In the genomic region with DNA sequence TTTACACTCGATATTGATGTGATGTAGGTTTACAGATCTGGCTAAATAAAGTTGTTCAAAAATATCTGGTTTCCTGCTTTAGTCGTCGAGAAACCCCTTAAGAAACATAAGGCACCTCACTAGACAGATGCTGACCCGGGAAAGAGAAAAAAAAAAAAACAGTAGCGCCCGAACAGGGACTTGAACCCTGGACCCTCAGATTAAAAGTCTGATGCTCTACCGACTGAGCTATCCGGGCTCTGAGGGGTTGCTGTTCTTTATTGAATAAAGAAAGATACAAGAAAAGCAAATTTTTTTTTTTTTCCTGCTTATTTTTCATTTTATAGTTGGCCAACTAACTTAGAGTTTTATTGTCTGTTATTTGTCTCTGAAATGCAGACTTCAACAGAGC, we compare ENCODE assay signal across 8 mouse cellular contexts. TPM values are rescaled to one million over a fixed set of nuclear protein-coding genes. Genes with fewer than 3 reads are reported as not detected.
DNase-seq lines count a peak whose midpoint lies in the region; ATAC-seq and TF ChIP-seq lines count a peak whose summit lies in the region.

No protein-coding gene starts in this region.

- peaks cover 10% of the 10 kb centered on the region; the same call in 1 of the 2 replicates for H3K27me3 ChIP-seq in forebrain, embryonic 12.5 days
- H3K27me3 ChIP-seq in intestine, embryonic 15.5 days (replicated peaks): no peaks in the 10 kb centered on the region
- H3K27me3 ChIP-seq in lung, postnatal 0 days (replicated peaks; ENCODE audit: insufficient read depth, low read length): no peaks in the 10 kb centered on the region
- H3K27me3 ChIP-seq in stomach, embryonic 15.5 days (replicated peaks): no peaks in the 10 kb centered on the region

- no peaks in the 10 kb centered on the region for H3K9me3 ChIP-seq in forebrain, embryonic 12.5 days
- no peaks in the 10 kb centered on the region for H3K9me3 ChIP-seq in intestine, embryonic 15.5 days
- H3K9me3 ChIP-seq in lung, postnatal 0 days (ENCODE audit: low read length): no peaks in the 10 kb centered on the region
- H3K9me3 ChIP-seq in stomach, embryonic 15.5 days: no peaks in the 10 kb centered on the region

- peaks cover 10% of the 10 kb centered on the region for H3K4me1 ChIP-seq in forebrain, embryonic 12.5 days
- peaks cover 4% of the 10 kb centered on the region; the same call in 1 of the 2 replicates for H3K4me1 ChIP-seq in intestine, embryonic 15.5 days (replicated peaks)
- H3K4me1 ChIP-seq in lung, postnatal 0 days (ENCODE audit: insufficient read depth, low read depth, low read length): 0 out of 2 replicates have a peak, but pooled peaks cover 3% of the 10 kb centered on the region
- 0 out of 2 replicates have a peak, but pooled peaks cover 2% of the 10 kb centered on the region for H3K4me1 ChIP-seq in stomach, embryonic 15.5 days

- WGBS in forebrain, embryonic 12.5 days: 1% methylated on average over 8 of the region's 8 CpGs
- WGBS in intestine, embryonic 15.5 days: under 1% methylated on average over 8 of the region's 8 CpGs
- WGBS in lung, postnatal 0 days: 1% methylated on average over 8 of the region's 8 CpGs
- 0% methylated on average over 8 of the region's 8 CpGs for WGBS in stomach, embryonic 15.5 days

- no peak overlapping the region for H3K27ac ChIP-seq in forebrain, embryonic 12.5 days
- no peak overlapping the region for H3K27ac ChIP-seq in intestine, embryonic 15.5 days
- no peak overlapping the region for H3K27ac ChIP-seq in lung, postnatal 0 days (ENCODE audit: low read length)
- no peak overlapping the region for H3K27ac ChIP-seq in stomach, embryonic 15.5 days

- TF ChIP-seq EP300 in lung, postnatal 0 days (IDR thresholded peaks at IDR 0.05): no peak

- H3K4me2 ChIP-seq in forebrain, embryonic 12.5 days: peak overlapping the region; percentile 81
- peak overlapping the region; percentile 72 for H3K4me2 ChIP-seq in intestine, embryonic 15.5 days (replicated peaks)
- peak overlapping the region; percentile 79 for H3K4me2 ChIP-seq in lung, postnatal 0 days (replicated peaks; ENCODE audit: low read depth, low read length)
- peak overlapping the region; percentile 84 for H3K4me2 ChIP-seq in stomach, embryonic 15.5 days

- TF ChIP-seq CTCF in lung, postnatal 0 days (IDR thresholded peaks at IDR 0.05): no peak

- DNase-seq in adrenal gland, postnatal 10 days: peak; percentile 45
- DNase-seq in adrenal gland, postnatal 25 days: no peak
- peak; percentile 55 for DNase-seq in NIH3T3 (ENCODE audit: low read depth)
- DNase-seq in lung, postnatal 0 days (ENCODE audit: low spot score): peak; percentile 48
- no peak for DNase-seq in frontal cortex, postnatal 10 days (ENCODE audit: low spot score in 2 of 2)

- H3K36me3 ChIP-seq in forebrain, embryonic 12.5 days (replicated peaks): no peaks in the 10 kb centered on the region
- H3K36me3 ChIP-seq in intestine, embryonic 15.5 days: no peaks in the 10 kb centered on the region
- H3K36me3 ChIP-seq in lung, postnatal 0 days (ENCODE audit: insufficient read depth, low read length): no peaks in the 10 kb centered on the region
- H3K36me3 ChIP-seq in stomach, embryonic 15.5 days: no peaks in the 10 kb centered on the region

- H3K4me3 ChIP-seq in forebrain, embryonic 12.5 days (replicated peaks): peak overlapping the region; percentile 51
- H3K4me3 ChIP-seq in intestine, embryonic 15.5 days (replicated peaks): peak overlapping the region; percentile 46
- H3K4me3 ChIP-seq in lung, postnatal 0 days (ENCODE audit: low read depth, low read length): peak overlapping the region; percentile 53
- H3K4me3 ChIP-seq in stomach, embryonic 15.5 days (replicated peaks): peak overlapping the region; percentile 56

- peak; percentile 42; the same call in 1 of the 2 replicates for ATAC-seq in forebrain, embryonic 12.5 days (ENCODE audit: low FRiP score)
- peak; percentile 54 for ATAC-seq in intestine, embryonic 15.5 days
- peak; percentile 43; the same call in 1 of the 2 replicates for ATAC-seq in lung, postnatal 0 days
- ATAC-seq in stomach, embryonic 15.5 days (ENCODE audit: insufficient read depth, low FRiP score, low read depth): no peak

- peak overlapping the region; percentile 55; the same call in 1 of the 2 replicates for H3K9ac ChIP-seq in forebrain, embryonic 12.5 days
- no peak overlapping the region for H3K9ac ChIP-seq in intestine, embryonic 15.5 days
- peak overlapping the region; percentile 44; the same call in 1 of the 2 replicates for H3K9ac ChIP-seq in lung, postnatal 0 days (replicated peaks; ENCODE audit: low read depth)
- peak overlapping the region; percentile 42; the same call in 1 of the 2 replicates for H3K9ac ChIP-seq in stomach, embryonic 15.5 days

RNA-seq across cellular contexts. Expression of a gene that starts 11.3 kb away (rescaled TPM):
- total RNA-seq in adrenal gland, postnatal 10 days (2021): 10 to 100 TPM; 50.2 to 51.9 TPM
- total RNA-seq in adrenal gland, postnatal 25 days (2021): 49.2 and 59.6 TPM in 2 replicates
- polyA plus RNA-seq in forebrain, embryonic 12.5 days (2016; fragmentation: Nextera tagmentation; extraction: Ambion mirVana): 132 and 153 TPM in 2 replicates
- polyA plus RNA-seq in intestine, embryonic 15.5 days (2015; fragmentation: Nextera tagmentation; extraction: Ambion mirVana): 155 and 156 TPM in 2 replicates
- 61.2 and 63.3 TPM in 2 replicates for polyA plus RNA-seq in lung, postnatal 0 days (2015; fragmentation: Nextera tagmentation; extraction: Ambion mirVana)
- 132 and 143 TPM in 2 replicates for polyA plus RNA-seq in stomach, embryonic 15.5 days (2015; fragmentation: Nextera tagmentation; extraction: Ambion mirVana)

RNA-seq across cellular contexts. Expression of a gene that starts 22.2 kb away (rescaled TPM):
- total RNA-seq in adrenal gland, postnatal 10 days (2021): not detected
- total RNA-seq in adrenal gland, postnatal 25 days (2021): not detected in 2 replicates
- not detected in 2 replicates for polyA plus RNA-seq in forebrain, embryonic 12.5 days (2016; fragmentation: Nextera tagmentation; extraction: Ambion mirVana)
- polyA plus RNA-seq in intestine, embryonic 15.5 days (2015; fragmentation: Nextera tagmentation; extraction: Ambion mirVana): not detected in 2 replicates
- polyA plus RNA-seq in lung, postnatal 0 days (2015; fragmentation: Nextera tagmentation; extraction: Ambion mirVana): not detected in 2 replicates
- polyA plus RNA-seq in stomach, embryonic 15.5 days (2015; fragmentation: Nextera tagmentation; extraction: Ambion mirVana): not detected in 2 replicates

RNA-seq across cellular contexts. Expression of a gene that starts 38.5 kb away (rescaled TPM):
- not detected for total RNA-seq in adrenal gland, postnatal 10 days (2021)
- not detected in 2 replicates for total RNA-seq in adrenal gland, postnatal 25 days (2021)
- not detected in 2 replicates for polyA plus RNA-seq in forebrain, embryonic 12.5 days (2016; fragmentation: Nextera tagmentation; extraction: Ambion mirVana)
- not detected in 2 replicates for polyA plus RNA-seq in intestine, embryonic 15.5 days (2015; fragmentation: Nextera tagmentation; extraction: Ambion mirVana)
- polyA plus RNA-seq in lung, postnatal 0 days (2015; fragmentation: Nextera tagmentation; extraction: Ambion mirVana): not detected in 2 replicates
- not detected in 2 replicates for polyA plus RNA-seq in stomach, embryonic 15.5 days (2015; fragmentation: Nextera tagmentation; extraction: Ambion mirVana)

RNA-seq across cellular contexts. Expression of a gene that starts 56.6 kb away (rescaled TPM):
- not detected for total RNA-seq in adrenal gland, postnatal 10 days (2021)
- not detected in 2 replicates for total RNA-seq in adrenal gland, postnatal 25 days (2021)
- polyA plus RNA-seq in forebrain, embryonic 12.5 days (2016; fragmentation: Nextera tagmentation; extraction: Ambion mirVana): not detected in 2 replicates
- polyA plus RNA-seq in intestine, embryonic 15.5 days (2015; fragmentation: Nextera tagmentation; extraction: Ambion mirVana): 0.05 TPM in 1 of 2 replicates, not detected in the other
- not detected in 2 replicates for polyA plus RNA-seq in lung, postnatal 0 days (2015; fragmentation: Nextera tagmentation; extraction: Ambion mirVana)
- polyA plus RNA-seq in stomach, embryonic 15.5 days (2015; fragmentation: Nextera tagmentation; extraction: Ambion mirVana): not detected in 2 replicates

Comparison
In these comparisons a context has a peak if more than half of its experiments do, and no peak if none do; other contexts are left out.
1. DNase-seq: peak in adrenal gland, postnatal 10 days (single experiment), NIH3T3 (single experiment) and lung, postnatal 0 days (single experiment); none in adrenal gland, postnatal 25 days (single experiment) and frontal cortex, postnatal 10 days (0 of 2).
2. Peak in every context shown above with its lines, with median percentiles within 50 percentile points of each other: H3K4me2 ChIP-seq and H3K4me3 ChIP-seq.